Mouse (Mus musculus) embryonic facial prominence, embryonic 11.5 days (tissue): Measurements from ENCODE around the gene Retreg1. TPM values are rescaled to one million over a fixed set of nuclear protein-coding genes. Genes with fewer than 3 reads are reported as not detected.

Experiments used
- ATAC-seq: fragments of 200-750 bp; cut with Nextera tagmentation; replicated peaks from 2 replicates; pipeline ENCODE4 v1.8.0; 2017; ENCODE audit warnings: low read depth; ENCODE audit not compliant: insufficient number of reproducible peaks, low FRiP score, low TSS enrichment
- DNase-seq: peaks from one replicate; pipeline ENCODE4 v3.0.0-alpha.2; 2015; ENCODE audit warnings: low spot score
- H3K27ac ChIP-seq: fragments of 300-500 bp; sonication (generic); replicated peaks from 2 replicates; pipeline ENCODE4 v1.5.1; 2014; ENCODE audit warnings: mild to moderate bottlenecking, low read depth, low read length, control low read depth
- H3K27me3 ChIP-seq: fragments of 300-500 bp; sonication (generic); 2 replicates; pipeline ENCODE4 v1.6.1; 2014; ENCODE audit warnings: mild to moderate bottlenecking, low read length, moderate library complexity, mixed read lengths; ENCODE audit not compliant: control insufficient read depth, insufficient read depth
- H3K36me3 ChIP-seq: fragments of 300-500 bp; sonication (generic); replicated peaks from 2 replicates; pipeline ENCODE4 v1.6.1; 2014; ENCODE audit warnings: low read depth, mild to moderate bottlenecking, low read length, moderate library complexity, mixed read lengths; ENCODE audit not compliant: control insufficient read depth, insufficient read depth
- H3K4me1 ChIP-seq: fragments of 300-500 bp; sonication (generic); 2 replicates; pipeline ENCODE4 v1.6.1; 2014; ENCODE audit warnings: low read length, mixed read lengths; ENCODE audit not compliant: control insufficient read depth, insufficient read depth
- H3K4me2 ChIP-seq: fragments of 300-500 bp; sonication (generic); 2 replicates; pipeline ENCODE4 v1.6.1; 2014; ENCODE audit warnings: low read depth, mild to moderate bottlenecking, control low read depth, low read length, moderate library complexity
- H3K4me3 ChIP-seq: fragments of 300-500 bp; sonication (generic); 2 replicates; pipeline ENCODE4 v1.5.1; 2014; ENCODE audit warnings: low read depth, low read length, control low read depth
- H3K9ac ChIP-seq: fragments of 300-500 bp; sonication (generic); replicated peaks from 2 replicates; pipeline ENCODE4 v1.6.1; 2014; ENCODE audit warnings: mild to moderate bottlenecking, control low read depth, low read length
- H3K9me3 ChIP-seq: fragments of 300-500 bp; sonication (generic); replicated peaks from 2 replicates; pipeline ENCODE4 v1.6.1; 2016; ENCODE audit warnings: mild to moderate bottlenecking, low read length, inconsistent platforms, mixed read lengths; ENCODE audit not compliant: control insufficient read depth
- WGBS: fragments of 180-500 bp; shearing (Covaris S2); extraction: QIAGEN DNeasy Blood & Tissue Kit; methylation state at CpG from one replicate; pipeline ENCODE4 v1.1.7; 2014; 5-methylcytosine and 5-hydroxymethylcytosine counted together
- polyA plus RNA-seq: library from polyadenylated mRNA; unstranded; fragments of >200 nt; fragmentation: Nextera tagmentation; extraction: Ambion mirVana; gene quantifications from 2 replicates; pipeline ENCODE4 v1.2.1, GENCODE M21; 2014

The Retreg1 gene
- polyA plus RNA-seq, 1 experiment from 2014 or later = 5.1 TPM

GRCm38 (mm10) chr15:25858611-25859058 lies 15.7 kb downstream of the Retreg1 start:
- Histone ChIP-seq H3K9me3 (no peaks in the 10 kb centered on the region), H3K27ac (no peak overlapping the region), H3K4me1 (no peaks in the 10 kb centered on the region), H3K27me3 (no peaks in the 10 kb centered on the region), H3K4me2 (no peak overlapping the region), H3K9ac (no peak overlapping the region), H3K4me3 (no peak overlapping the region), H3K36me3 (no peaks in the 10 kb centered on the region)
- WGBS = 64% methylated on average over 10 of the region's 12 CpGs
- ATAC-seq (no peak), DNase-seq (no peak)

DNA sequence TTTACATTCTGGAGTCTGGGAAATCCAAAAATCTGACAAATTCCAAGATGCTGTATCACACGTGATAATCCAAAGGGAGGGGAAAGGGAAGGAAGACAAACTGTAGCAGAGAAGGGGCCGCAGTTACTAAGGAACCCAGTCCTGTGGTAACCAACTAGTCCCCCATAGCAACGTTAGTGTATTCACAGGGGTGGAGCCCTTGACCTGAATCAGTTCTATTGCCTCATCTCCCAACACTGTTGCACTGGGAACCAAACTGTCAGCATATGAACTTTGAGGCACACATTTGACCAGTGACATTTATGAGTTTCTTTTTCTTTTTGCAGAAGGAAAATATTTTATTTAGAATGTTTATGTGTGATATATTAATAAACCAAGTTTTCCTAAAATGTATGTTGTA lies 16.5 kb downstream of the Retreg1 start:
- Histone ChIP-seq H3K4me2 (no peak overlapping the region), H3K4me1 (no peaks in the 10 kb centered on the region), H3K27ac (no peak overlapping the region), H3K27me3 (no peaks in the 10 kb centered on the region), H3K9me3 (no peaks in the 10 kb centered on the region), H3K36me3 (no peaks in the 10 kb centered on the region), H3K9ac (no peak overlapping the region), H3K4me3 (no peak overlapping the region)
- 68% methylated on average over 3 of the region's 3 CpGs for WGBS
- ATAC-seq (no peak), DNase-seq (no peak)

GRCm38 (mm10) chr15:25861900-25862299 lies 18.9 kb downstream of the Retreg1 start:
- ATAC-seq = no peak
- Histone ChIP-seq H3K27ac (no peak overlapping the region), H3K4me2 (no peak overlapping the region), H3K9me3 (no peaks in the 10 kb centered on the region), H3K4me3 (no peak overlapping the region), H3K9ac (no peak overlapping the region), H3K27me3 (no peaks in the 10 kb centered on the region), H3K36me3 (no peaks in the 10 kb centered on the region), H3K4me1 (no peaks in the 10 kb centered on the region)
- DNase-seq = no peak
- WGBS = 86% methylated on average over 7 of the region's 7 CpGs

DNA sequence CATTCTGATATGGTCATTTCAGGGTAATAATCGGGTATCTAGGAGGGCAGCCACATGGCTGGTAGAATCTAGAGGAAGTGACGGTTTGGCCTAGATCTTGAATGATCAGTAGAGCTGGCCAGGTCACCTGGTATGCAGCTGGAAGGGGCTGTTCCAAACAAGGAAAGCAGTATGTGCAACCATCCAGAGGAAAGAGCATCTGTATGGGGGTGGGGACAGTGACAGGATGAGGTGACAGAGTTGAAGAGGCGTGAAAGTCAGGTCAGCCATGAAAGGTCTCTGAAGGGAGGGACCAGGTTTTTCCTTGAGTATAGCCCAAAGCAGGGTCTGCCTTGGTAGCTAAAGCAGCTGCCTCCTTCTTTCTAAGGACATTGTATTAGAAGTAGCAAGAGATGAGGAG lies 22.6 kb downstream of the Retreg1 start:
- WGBS = 88% methylated on average over 3 of the region's 3 CpGs
- no peaks in the 10 kb centered on the region for H3K36me3 ChIP-seq
- H3K4me3 ChIP-seq = no peak overlapping the region
- DNase-seq (no peak), ATAC-seq (no peak)
- no peak overlapping the region for H3K9ac ChIP-seq
- no peak overlapping the region for H3K4me2 ChIP-seq
- no peaks in the 10 kb centered on the region for H3K9me3 ChIP-seq
- no peaks in the 10 kb centered on the region for H3K27me3 ChIP-seq
- H3K4me1 ChIP-seq = no peaks in the 10 kb centered on the region
- no peak overlapping the region for H3K27ac ChIP-seq

DNA sequence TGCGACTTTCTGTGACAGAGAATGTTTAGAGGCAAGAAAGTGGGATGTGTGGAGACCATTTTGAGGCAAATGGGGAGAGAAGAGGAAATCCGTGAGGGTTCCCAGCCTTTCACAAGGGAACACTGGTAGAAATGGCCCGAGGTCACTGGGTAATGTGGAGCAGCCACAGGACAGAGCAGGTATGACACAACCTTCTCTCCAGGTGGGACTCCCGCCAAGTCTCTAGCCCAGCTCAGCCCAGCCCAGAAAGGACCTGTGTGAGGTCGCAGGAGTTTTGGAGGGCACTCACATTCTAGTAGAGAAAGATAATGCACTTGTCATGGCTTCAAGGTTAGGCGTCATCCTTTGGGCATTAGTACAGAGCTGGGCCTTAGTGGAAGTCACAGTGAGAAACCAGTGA lies 23.1 kb downstream of the Retreg1 start:
- Histone ChIP-seq H3K4me3 (no peak overlapping the region), H3K9ac (no peak overlapping the region), H3K27me3 (no peaks in the 10 kb centered on the region), H3K4me2 (no peak overlapping the region), H3K9me3 (no peaks in the 10 kb centered on the region), H3K4me1 (no peaks in the 10 kb centered on the region), H3K36me3 (no peaks in the 10 kb centered on the region), H3K27ac (no peak overlapping the region)
- 88% methylated on average over 6 of the region's 6 CpGs for WGBS
- DNase-seq (no peak), ATAC-seq (no peak)

DNA sequence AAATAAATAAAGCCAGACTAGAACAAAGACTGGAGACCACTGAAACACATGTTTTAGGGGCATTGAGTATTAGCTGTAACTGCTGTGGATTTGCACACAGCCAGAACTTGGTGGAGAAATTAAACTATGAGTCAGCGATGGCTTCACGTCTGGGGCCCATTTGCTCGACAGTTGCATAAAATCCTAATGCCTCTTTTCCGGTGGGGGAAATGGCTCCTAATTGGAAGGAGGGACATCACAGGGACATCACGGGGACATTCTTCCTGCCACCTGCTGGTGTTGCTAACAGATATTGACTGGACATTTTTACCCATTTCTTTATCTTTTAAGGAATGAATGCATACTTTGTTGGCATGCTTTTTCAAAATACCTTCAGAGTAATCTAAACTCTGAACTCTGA lies 26.1 kb downstream of the Retreg1 start:
- no peak overlapping the region for H3K4me2 ChIP-seq
- no peaks in the 10 kb centered on the region for H3K27me3 ChIP-seq
- no peaks in the 10 kb centered on the region for H3K9me3 ChIP-seq
- H3K4me3 ChIP-seq = no peak overlapping the region
- no peaks in the 10 kb centered on the region for H3K4me1 ChIP-seq
- no peak for ATAC-seq
- WGBS = 38% methylated on average over 5 of the region's 5 CpGs
- no peak overlapping the region for H3K27ac ChIP-seq
- no peak for DNase-seq
- H3K36me3 ChIP-seq = no peaks in the 10 kb centered on the region
- no peak overlapping the region for H3K9ac ChIP-seq

DNA sequence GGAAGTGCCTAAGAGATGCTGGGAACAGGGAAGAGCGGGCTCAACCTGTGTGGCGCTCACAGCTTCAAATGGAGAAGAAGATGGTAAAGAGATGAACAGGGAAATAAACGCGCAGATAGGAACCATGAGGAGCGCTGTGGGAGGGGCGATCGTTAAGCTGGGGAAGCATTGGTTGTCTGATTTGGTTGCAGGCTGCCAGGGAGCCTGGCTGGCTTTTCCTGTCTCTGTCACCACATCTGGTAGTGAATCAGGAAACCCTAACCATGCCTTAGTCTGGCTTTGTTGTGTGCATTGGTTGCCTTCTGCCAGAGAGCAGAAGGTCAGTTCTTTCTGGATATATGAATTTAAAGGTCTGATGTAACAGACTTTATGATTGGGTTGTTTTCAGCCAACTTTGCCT lies 28.5 kb downstream of the Retreg1 start:
- H3K36me3 ChIP-seq = no peaks in the 10 kb centered on the region
- WGBS = 89% methylated on average over 7 of the region's 7 CpGs
- ATAC-seq = no peak
- no peak overlapping the region for H3K4me3 ChIP-seq
- no peak overlapping the region for H3K4me2 ChIP-seq
- no peaks in the 10 kb centered on the region for H3K4me1 ChIP-seq
- H3K27me3 ChIP-seq = no peaks in the 10 kb centered on the region
- no peak overlapping the region for H3K9ac ChIP-seq
- H3K27ac ChIP-seq = no peak overlapping the region
- H3K9me3 ChIP-seq = no peaks in the 10 kb centered on the region
- no peak for DNase-seq

DNA sequence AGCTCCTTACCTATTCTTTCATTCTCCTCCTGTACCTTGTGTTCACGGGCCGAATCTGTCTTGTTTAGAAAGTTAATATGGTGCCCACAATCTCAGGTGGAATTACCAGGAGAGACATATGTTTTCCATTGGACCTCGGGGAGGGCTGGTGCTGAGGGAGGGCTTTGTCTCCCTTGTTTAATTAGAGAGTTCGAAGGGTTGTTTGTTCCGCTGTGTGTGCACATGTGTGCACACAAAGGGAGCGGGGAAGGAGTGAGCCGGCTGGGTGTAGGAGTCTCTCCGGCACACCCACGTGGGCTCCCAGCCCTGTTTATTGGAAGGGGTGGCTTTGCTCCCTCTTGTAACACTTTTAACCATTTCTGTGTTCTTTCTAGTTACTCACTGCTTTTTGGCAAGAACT lies 29.1 kb downstream of the Retreg1 start:
- ATAC-seq (peak; percentile 59; the same call in 1 of the 2 replicates), DNase-seq (no peak)
- no peaks in the 10 kb centered on the region for H3K9me3 ChIP-seq
- no peak overlapping the region for H3K27ac ChIP-seq
- no peaks in the 10 kb centered on the region for H3K4me1 ChIP-seq
- no peak overlapping the region for H3K4me3 ChIP-seq
- no peaks in the 10 kb centered on the region for H3K27me3 ChIP-seq
- 50% methylated on average over 9 of the region's 9 CpGs for WGBS
- no peaks in the 10 kb centered on the region for H3K36me3 ChIP-seq
- no peak overlapping the region for H3K4me2 ChIP-seq
- H3K9ac ChIP-seq = no peak overlapping the region
